Mouse (Mus musculus) CH12.LX (cell line): Measurements from ENCODE around the gene Frs2.

Source experiments
- CTCF ChIP-seq, 2 experiments: IDR thresholded peaks in 1 of 2; conservative IDR thresholded peaks in 1 of 2; 2 replicates each; pipeline ENCODE4 v1.5.1; 2011 to 2012; ENCODE audit warnings: low read depth in 2 of 2, low read length in 2 of 2, improper control_type of control experiment in 1 of 2, inconsistent platforms in 1 of 2, mild to moderate bottlenecking in 1 of 2, moderate library complexity in 1 of 2
- POLR2A ChIP-seq: IDR thresholded peaks from 2 replicates; pipeline ENCODE4 v1.6.1; 2011; ENCODE audit warnings: low read depth, mild to moderate bottlenecking, improper control_type of control experiment, low read length
- ZC3H11A ChIP-seq: IDR thresholded peaks from 2 replicates; pipeline ENCODE4 v1.6.1; 2012; ENCODE audit warnings: low read depth, mild to moderate bottlenecking, inconsistent platforms, low read length, improper control_type of control experiment

DNA sequence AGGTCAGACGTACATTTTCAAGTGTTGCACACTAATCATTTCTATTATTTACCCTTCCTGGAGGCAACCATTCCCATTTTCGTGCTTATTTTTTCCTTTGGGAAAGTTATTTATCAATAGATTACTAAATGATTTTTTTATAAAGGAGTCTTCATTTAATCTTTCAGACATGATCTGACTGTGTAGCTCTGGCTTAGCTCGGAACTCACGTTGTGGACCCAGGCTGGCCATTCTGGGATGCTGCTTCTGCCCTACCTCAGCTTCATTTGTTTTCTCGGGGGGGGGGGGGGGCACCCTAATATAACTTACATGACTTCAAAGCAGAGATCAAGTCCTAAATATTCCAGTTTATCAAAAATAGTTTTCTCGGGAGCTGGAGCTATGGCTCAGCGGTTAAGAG is 84.3 kb downstream of the Frs2 start:
- TF ChIP-seq CTCF (conservative IDR thresholded peaks at IDR 0.05 in 1 of 2, IDR thresholded peaks at IDR 0.05 in 1 of 2; ENCODE audit: low read depth in 2 of 2, low read length in 2 of 2) (no peak), ZC3H11A (no peak), POLR2A (no peak)
